Mouse (Mus musculus): Measurements from ENCODE around the gene Fndc8. TPM values are rescaled to one million over a fixed set of nuclear protein-coding genes. Genes with fewer than 3 reads are reported as not detected.
A peak's percentile ranks its signal among the peaks of the same experiment; 100 is the strongest.

Fndc8 gene
- total and polyA plus RNA-seq, 3 experiments = 0.08 to 0.36 TPM; not detected in 1

- TF ChIP-seq GABPA (IDR thresholded peaks at IDR 0.05; ENCODE audit: insufficient replicate concordance, low read depth, low read length) (peak; percentile 97), USF1 (IDR thresholded peaks at IDR 0.05; ENCODE audit: low read depth, low read length) (peak; percentile 73), ZKSCAN1 (IDR thresholded peaks at IDR 0.05; ENCODE audit: borderline replicate concordance, low read depth, low read length) (no peak), SMC3 (IDR thresholded peaks at IDR 0.05; ENCODE audit: low read depth, low read length) (peak; percentile 49), MAFK (IDR thresholded peaks at IDR 0.05; ENCODE audit: insufficient replicate concordance, low read length) (no peak), MEF2A (IDR thresholded peaks at IDR 0.05; ENCODE audit: borderline replicate concordance, low read depth, low read length) (peak; percentile 78; the same call in 1 of the 2 replicates), POLR2A (IDR thresholded peaks at IDR 0.05; ENCODE audit: low read depth, low read length) (peak; percentile 92), KAT2A (IDR thresholded peaks at IDR 0.05; ENCODE audit: insufficient replicate concordance, low read length) (0 out of 2 replicates have a peak, but pooled peaks have one; percentile 53), PAX5 (IDR thresholded peaks at IDR 0.05; ENCODE audit: low read length) (no peak)
Measured at GRCm38 (mm10) chr11:82907651-82908607, 16.0 kb downstream of the Fndc8 start, which contains the start of gene Nle1 (continued).

DNA sequence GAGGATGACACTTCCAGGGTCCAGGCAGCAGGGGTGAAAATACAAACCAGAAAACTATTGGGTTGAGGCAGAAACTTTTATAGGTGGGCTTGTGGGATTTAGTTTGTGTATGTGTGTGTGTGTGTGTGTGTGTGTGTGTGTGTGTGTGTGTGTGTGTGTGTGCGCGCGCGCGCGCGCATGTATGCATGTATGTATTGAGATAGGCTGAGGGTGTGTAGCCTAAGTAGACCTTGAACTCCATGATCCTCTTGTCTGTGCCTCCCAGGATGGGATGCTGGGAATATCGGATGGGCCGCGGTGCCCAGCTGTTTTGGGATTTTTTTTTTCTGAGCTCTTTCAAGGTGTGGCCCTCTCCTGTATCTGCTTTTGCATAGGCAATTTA is 16.7 kb downstream of the Fndc8 start:
- Histone ChIP-seq H3K4me2 (ENCODE audit: insufficient read depth, low read depth, poor library complexity, severe bottlenecking) (peak overlapping the region; percentile 65), H3K4me1 (ENCODE audit: control insufficient read depth in 1 of 2, insufficient read depth in 2 of 2) (peaks cover 3 to 29% of the 10 kb centered on the region in 2 experiments; a peak in 2 of 4 replicates), H3K27ac (ENCODE audit: insufficient read depth, low read depth) (no peak overlapping the region), H3K27me3 (replicated peaks) (peaks cover 25% of the 10 kb centered on the region), H3K36me3 (replicated peaks in 1 of 2; ENCODE audit: control insufficient read depth in 1 of 2, insufficient read depth in 1 of 2, low read length in 1 of 2) (peaks cover 30 to 37% of the 10 kb centered on the region in 2 experiments), H3K9me3 (replicated peaks; ENCODE audit: low read length) (no peaks in the 10 kb centered on the region), H3K4me3 (replicated peaks in 1 of 3; ENCODE audit: low read depth in 2 of 3, low read length in 2 of 3, poor library complexity in 1 of 3) (peak overlapping the region in 2 of 3 experiments; percentile 31 to 84), H3K9ac (ENCODE audit: insufficient read depth, low read depth) (peak overlapping the region; percentile 53; the same call in 1 of the 2 replicates), H3K79me2 (replicated peaks; ENCODE audit: control insufficient read depth, extremely low read depth, insufficient read depth, poor library complexity, severe bottlenecking) (peaks cover 16% of the 10 kb centered on the region)
- in situ Hi-C loops (cut with MboI; ENCODE audit: low pct_ligation_motif_present, low pct_unique_long_range_greater_than_20kb, low sequenced_read_pairs) = loop anchor here (25.0 kb wide), 2 partner anchors 279 to 504 kb away; partner anchors contain the start of genes Rasl10b, Slfn3 and Slfn4
- no peak for TF ChIP-seq ZC3H11A (IDR thresholded peaks at IDR 0.05; ENCODE audit: low read depth, low read length)
- no peak for TF ChIP-seq MAX (IDR thresholded peaks at IDR 0.05; ENCODE audit: low read length)
- no peak for TF ChIP-seq GABPA (IDR thresholded peaks at IDR 0.05; ENCODE audit: insufficient replicate concordance, low read depth, low read length)
- no peak for TF ChIP-seq USF2 (conservative IDR thresholded peaks at IDR 0.05; ENCODE audit: low read depth, low read length)
- TF ChIP-seq JUN (IDR thresholded peaks at IDR 0.05; ENCODE audit: insufficient read depth, low read depth, low read length) = no peak
- TF ChIP-seq JUND (conservative IDR thresholded peaks at IDR 0.05; ENCODE audit: low read depth, low read length) = no peak
- DNase-seq (ENCODE audit: extremely low read depth) = no peak
- dilution Hi-C loops (cut with MboI; ENCODE audit: extremely low pct_ligation_motif_present, extremely low pct_unique_long_range_greater_than_20kb, low sequenced_read_pairs) = no loop called here

GRCm38 (mm10) chr11:82910250-82910649 is 18.3 kb downstream of the Fndc8 start, which contains the start of gene Unc45b:
Unc45b (plus strand) TSS chr11:82910550.
- dilution Hi-C loops (cut with MboI; ENCODE audit: extremely low pct_ligation_motif_present, extremely low pct_unique_long_range_greater_than_20kb, low sequenced_read_pairs) = no loop called here

More at GRCm38 (mm10) chr11:82910250-82910649, 18.3 kb downstream of the Fndc8 start, which contains the start of gene Unc45b:
- H3K27ac ChIP-seq (ENCODE audit: insufficient read depth, low read depth) = no peak within 1 kb of the TSS
- peaks cover 3 to 30% of the 10 kb centered on the region in 2 experiments; a peak in 2 of 4 replicates for H3K4me1 ChIP-seq (ENCODE audit: control insufficient read depth in 1 of 2, insufficient read depth in 2 of 2)
- peaks cover 14 to 21% of the 10 kb centered on the region in 2 experiments for H3K36me3 ChIP-seq (replicated peaks in 1 of 2; ENCODE audit: control insufficient read depth in 1 of 2, insufficient read depth in 1 of 2, low read length in 1 of 2)
- H3K9ac ChIP-seq (ENCODE audit: insufficient read depth, low read depth) = no peak within 1 kb of the TSS
- TF ChIP-seq MYC (IDR thresholded peaks at IDR 0.05; ENCODE audit: low read depth, low read length) = no peak
- no peak for TF ChIP-seq HCFC1 (IDR thresholded peaks at IDR 0.05; ENCODE audit: low read depth, low read length)
- TF ChIP-seq RAD21 (IDR thresholded peaks at IDR 0.05; ENCODE audit: low read depth, low read length) = no peak
- no peak for TF ChIP-seq MAZ (IDR thresholded peaks at IDR 0.05; ENCODE audit: low read depth, low read length)
- no peak for TF ChIP-seq KAT2A (IDR thresholded peaks at IDR 0.05; ENCODE audit: insufficient replicate concordance, low read length)
- TF ChIP-seq USF2 (conservative IDR thresholded peaks at IDR 0.05; ENCODE audit: low read depth, low read length) = no peak
- no peak for TF ChIP-seq ZKSCAN1 (IDR thresholded peaks at IDR 0.05; ENCODE audit: borderline replicate concordance, low read depth, low read length)
- TF ChIP-seq IRF4 (IDR thresholded peaks at IDR 0.05; ENCODE audit: low read depth, low read length) = no peak
- TF ChIP-seq GABPA (IDR thresholded peaks at IDR 0.05; ENCODE audit: insufficient replicate concordance, low read depth, low read length) = no peak
- TF ChIP-seq PAX5 (IDR thresholded peaks at IDR 0.05; ENCODE audit: low read length) = no peak
- TF ChIP-seq NRF1 (IDR thresholded peaks at IDR 0.05; ENCODE audit: low read depth, low read length) = no peak
- no peak for TF ChIP-seq CTCF (conservative IDR thresholded peaks at IDR 0.05 in 1 of 2, IDR thresholded peaks at IDR 0.05 in 1 of 2; ENCODE audit: low read depth in 2 of 2, low read length in 2 of 2)
- TF ChIP-seq USF1 (IDR thresholded peaks at IDR 0.05; ENCODE audit: low read depth, low read length) = no peak
- TF ChIP-seq ZNF384 (IDR thresholded peaks at IDR 0.05; ENCODE audit: low read depth, low read length) = no peak
- no peak for TF ChIP-seq EP300 (IDR thresholded peaks at IDR 0.05; ENCODE audit: low read length)
- no peak for TF ChIP-seq POLR2A (IDR thresholded peaks at IDR 0.05; ENCODE audit: low read depth, low read length)
- TF ChIP-seq ZMIZ1 (IDR thresholded peaks at IDR 0.05; ENCODE audit: low read depth, low read length) = no peak
- TF ChIP-seq MEF2A (IDR thresholded peaks at IDR 0.05; ENCODE audit: borderline replicate concordance, low read depth, low read length) = no peak
- H3K79me2 ChIP-seq (replicated peaks; ENCODE audit: control insufficient read depth, extremely low read depth, insufficient read depth, poor library complexity, severe bottlenecking) = peaks cover 16% of the 10 kb centered on the region
- no peak for DNase-seq (ENCODE audit: extremely low read depth)
- H3K4me2 ChIP-seq (ENCODE audit: insufficient read depth, low read depth, poor library complexity, severe bottlenecking) = no peak within 1 kb of the TSS
- in situ Hi-C loops (cut with MboI; ENCODE audit: low pct_ligation_motif_present, low pct_unique_long_range_greater_than_20kb, low sequenced_read_pairs) = loop anchor here (10.0 to 25.0 kb wide), 3 partner anchors 277 to 502 kb away; partner anchors contain the start of genes Rasl10b, Slfn3 and Slfn4
- no peaks in the 10 kb centered on the region for H3K9me3 ChIP-seq (replicated peaks; ENCODE audit: low read length)
- H3K4me3 ChIP-seq (replicated peaks in 1 of 3; ENCODE audit: low read depth in 2 of 3, low read length in 2 of 3, poor library complexity in 1 of 3) = no peak within 1 kb of the TSS
- H3K27me3 ChIP-seq (replicated peaks) = peaks cover 29% of the 10 kb centered on the region

Measured in CH12.LX (cell line).